ENCODE assay signal across 8 mouse cellular contexts in genomic region chr2:115938926-115939563, GRCm38 (mm10).
DNase-seq lines count a peak whose midpoint lies in the region; ATAC-seq lines count a peak whose summit lies in the region.

No protein-coding gene starts in this region.

- no peak overlapping the region for H3K4me2 ChIP-seq in kidney, embryonic 15.5 days

- H3K36me3 ChIP-seq in kidney, embryonic 15.5 days = peaks cover 24% of the 10 kb centered on the region

- no peak for DNase-seq in kidney, adult 9 months
- DNase-seq in heart, adult 9 months (ENCODE audit: low spot score in 2 of 2) = peak; percentile 42 to 65
- peak; percentile 51 to 67 for DNase-seq in layer of hippocampus, postnatal 10 days (ENCODE audit: low spot score in 2 of 2)
- peak; percentile 20 to 46 for DNase-seq in right cerebral cortex, postnatal 36 days (ENCODE audit: low spot score in 2 of 2)
- no peak for DNase-seq in spleen, postnatal 10 days (ENCODE audit: low spot score in 2 of 2)
- DNase-seq in retina, embryonic 14.5 days (ENCODE audit: low spot score) = no peak

- no peak overlapping the region for H3K4me3 ChIP-seq in kidney, embryonic 15.5 days (replicated peaks)
- no peak overlapping the region for H3K4me3 ChIP-seq in brown adipose tissue, adult 24 weeks (ENCODE audit: insufficient read depth, low read depth, low read length)

- H3K4me1 ChIP-seq in kidney, embryonic 15.5 days = peaks cover 13% of the 10 kb centered on the region; the same call in 1 of the 2 replicates
- H3K4me1 ChIP-seq in brown adipose tissue, adult 24 weeks (ENCODE audit: control insufficient read depth, insufficient read depth, insufficient read length, low read length) = no peaks in the 10 kb centered on the region

- WGBS in kidney, embryonic 15.5 days = 77% methylated on average over 8 of the region's 8 CpGs

- H3K27ac ChIP-seq in kidney, embryonic 15.5 days = 0 out of 2 replicates have a peak overlapping the region, but pooled peaks have one; percentile 22
- H3K27ac ChIP-seq in brown adipose tissue, adult 24 weeks (replicated peaks; ENCODE audit: low read depth, low read length) = 0 out of 2 replicates have a peak overlapping the region, but pooled peaks have one; percentile 46

- ATAC-seq in kidney, embryonic 15.5 days (replicated peaks; ENCODE audit: low FRiP score) = no peak

- no peaks in the 10 kb centered on the region for H3K27me3 ChIP-seq in kidney, embryonic 15.5 days

- no peak overlapping the region for H3K9ac ChIP-seq in kidney, embryonic 15.5 days

- no peaks in the 10 kb centered on the region for H3K9me3 ChIP-seq in kidney, embryonic 15.5 days (replicated peaks)

Comparison
In these comparisons a context has a peak if more than half of its experiments do, and no peak if none do; other contexts are left out.
1. DNase-seq: peak in heart, adult 9 months (2 of 2), layer of hippocampus, postnatal 10 days (2 of 2) and right cerebral cortex, postnatal 36 days (2 of 2); none in kidney, adult 9 months (single experiment), spleen, postnatal 10 days (0 of 2) and retina, embryonic 14.5 days (single experiment).